Mouse (Mus musculus) erythroblast, embryonic 14.5 days (primary cell): ENCODE results near the gene Txlng. TPM values are rescaled to one million over a fixed set of nuclear protein-coding genes. Genes with fewer than 3 reads are reported as not detected.

Source experiments
- H3K27me3 ChIP-seq: 2 replicates; pipeline ENCODE4 v1.6.1; 2012; ENCODE audit warnings: inconsistent platforms; ENCODE audit not compliant: control insufficient read depth
- H3K36me3 ChIP-seq: 2 replicates; pipeline ENCODE4 v1.6.1; 2012; ENCODE audit warnings: mild to moderate bottlenecking, inconsistent platforms; ENCODE audit not compliant: control insufficient read depth
- H3K4me1 ChIP-seq: 2 replicates; pipeline ENCODE4 v1.6.1; 2012; ENCODE audit warnings: inconsistent platforms; ENCODE audit not compliant: control insufficient read depth
- H3K4me3 ChIP-seq: replicated peaks from 2 replicates; pipeline ENCODE3; 2012; ENCODE audit warnings: moderate library complexity, mild to moderate bottlenecking, inconsistent platforms
- H3K9me3 ChIP-seq: 2 replicates; pipeline ENCODE4 v1.6.1; 2012; ENCODE audit warnings: low read length, inconsistent platforms, mixed read lengths; ENCODE audit not compliant: control insufficient read depth
- GATA1 ChIP-seq: IDR thresholded peaks from 2 replicates; pipeline ENCODE4 v1.6.1; 2012; ENCODE audit warnings: low read length, inconsistent platforms, mixed read lengths
- TAL1 ChIP-seq: IDR thresholded peaks from 3 replicates; pipeline ENCODE4 v1.6.1; 2012; ENCODE audit warnings: low read length, inconsistent platforms, mixed read lengths
- polyA plus RNA-seq: library from polyadenylated mRNA; stranded (reverse); fragments of >175 nt; gene quantifications from 2 replicates; pipeline ENCODE4 v1.2.3, GENCODE M21; 2012

The Txlng gene
- polyA plus RNA-seq, 1 experiment = 0.18 TPM

GRCm38 (mm10) chrX:162736140-162736659 is 93.1 kb downstream of the Txlng start:
- Histone ChIP-seq H3K36me3 (no peaks in the 10 kb centered on the region), H3K9me3 (no peaks in the 10 kb centered on the region), H3K27me3 (no peaks in the 10 kb centered on the region), H3K4me3 (peak overlapping the region; percentile 70), H3K4me1 (peaks cover 18% of the 10 kb centered on the region)
- TF ChIP-seq TAL1 (no peak), GATA1 (no peak)

GRCm38 (mm10) chrX:162734997-162735929 is 94.0 kb downstream of the Txlng start:
- H3K4me1 ChIP-seq = peaks cover 18% of the 10 kb centered on the region
- H3K36me3 ChIP-seq = no peaks in the 10 kb centered on the region
- no peak for TF ChIP-seq GATA1
- no peak for TF ChIP-seq TAL1
- H3K9me3 ChIP-seq = no peaks in the 10 kb centered on the region
- no peaks in the 10 kb centered on the region for H3K27me3 ChIP-seq
- H3K4me3 ChIP-seq = peak overlapping the region; percentile 70

GRCm38 (mm10) chrX:162730031-162730430 is 99.2 kb downstream of the Txlng start:
- TF ChIP-seq TAL1 (no peak), GATA1 (no peak)
- no peaks in the 10 kb centered on the region for H3K27me3 ChIP-seq

More at GRCm38 (mm10) chrX:162730031-162730430, 99.2 kb downstream of the Txlng start:
- peaks cover 19% of the 10 kb centered on the region for H3K4me1 ChIP-seq
- no peaks in the 10 kb centered on the region for H3K36me3 ChIP-seq
- H3K9me3 ChIP-seq = no peaks in the 10 kb centered on the region
- no peak overlapping the region for H3K4me3 ChIP-seq

Other genes starting within 250 kb of the Txlng start
- 0.01 and 0.02 TPM in 2 replicates for gene Reps2, start 185.8 kb downstream of the Txlng start, polyA plus RNA-seq
- 4.7 and 6.8 TPM in 2 replicates for gene Rbbp7, start 69.1 kb downstream of the Txlng start, polyA plus RNA-seq
- gene Syap1, start 59.0 kb upstream of the Txlng start, polyA plus RNA-seq = 0.44 and 0.61 TPM in 2 replicates
- gene Ctps2, start 71.8 kb upstream of the Txlng start, polyA plus RNA-seq = not detected in 2 replicates
- gene S100g, start 135.1 kb upstream of the Txlng start, polyA plus RNA-seq = not detected in 2 replicates